In the genomic region with DNA sequence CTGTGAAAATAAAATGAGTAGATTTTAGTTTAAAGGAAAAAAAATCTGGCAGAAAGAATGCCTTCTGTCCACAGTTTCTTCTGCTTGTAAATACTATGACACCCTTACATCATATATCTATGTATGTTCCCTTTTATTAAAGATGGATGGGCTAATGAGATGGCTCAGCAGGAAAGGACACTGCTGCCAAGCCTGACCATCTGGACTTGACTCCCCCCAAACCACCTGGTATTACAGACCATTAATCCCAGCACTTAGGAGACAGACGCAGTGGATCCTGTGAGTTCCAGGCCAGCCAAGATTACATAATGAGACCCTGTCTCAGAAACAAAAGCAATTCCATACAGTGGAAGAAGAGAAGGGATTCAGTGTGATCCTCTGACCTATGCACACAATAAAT, we compare ENCODE assay signal across 18 mouse cellular contexts. TPM values are rescaled to one million over a fixed set of nuclear protein-coding genes. Genes with fewer than 3 reads are reported as not detected.
DNase-seq lines count a peak whose midpoint lies in the region; ATAC-seq and TF ChIP-seq lines count a peak whose summit lies in the region.
"Had no signal": no experiment of that assay in that cellular context is flagged by ENCODE, and none has a peak within 500 bp of the region (broad histone marks: within the 10 kb centered on the region; RNA-seq: fewer than 3 reads in every experiment).

No protein-coding gene starts in this region.

- no peak overlapping the region for H3K4me2 ChIP-seq in midbrain, postnatal 0 days (ENCODE audit: low read depth, low read length, poor library complexity, severe bottlenecking)
- H3K4me2 ChIP-seq: heart, embryonic 15.5 days; limb, embryonic 15.5 days; midbrain, embryonic 11.5 days; neural tube, embryonic 13.5 days had no signal

- no peak for TF ChIP-seq CTCF in midbrain, postnatal 0 days (IDR thresholded peaks at IDR 0.05)

- no peak overlapping the region for H3K27ac ChIP-seq in midbrain, postnatal 0 days (ENCODE audit: low read depth, low read length)
- H3K27ac ChIP-seq in midbrain, embryonic 10.5 days (replicated peaks), result no peak overlapping the region
- H3K27ac ChIP-seq: forebrain, embryonic 10.5 days; heart, embryonic 15.5 days; limb, embryonic 15.5 days; liver, embryonic 15.5 days; macrophage; neural tube, embryonic 13.5 days had no signal

- WGBS in midbrain, postnatal 0 days, result 46% methylated on average over 1 of the region's 1 CpGs
- WGBS in midbrain, embryonic 10.5 days, result 93% methylated on average over 1 of the region's 1 CpGs

- H3K9ac ChIP-seq in midbrain, postnatal 0 days (replicated peaks; ENCODE audit: low read length, poor library complexity, severe bottlenecking), result no peak overlapping the region
- H3K9ac ChIP-seq: heart, embryonic 15.5 days; limb, embryonic 15.5 days; liver, embryonic 15.5 days; neural tube, embryonic 13.5 days had no signal

- peak; percentile 63 for DNase-seq in midbrain, postnatal 0 days (ENCODE audit: low spot score)
- DNase-seq in midbrain, embryonic 10.5 days (ENCODE audit: low spot score), result no peak
- DNase-seq in cerebellum, adult 18-20 months, result peak; percentile 71 to 72
- peak; percentile 81 to 83 for DNase-seq in cerebellum, postnatal 25 days
- no peak for DNase-seq in spleen, postnatal 14 days (ENCODE audit: low spot score in 2 of 2)
- no peak for DNase-seq in kidney, adult 18-20 months
- DNase-seq in adrenal gland, postnatal 10 days, result no peak
- DNase-seq: adrenal gland, adult 2 months; gastrocnemius, postnatal 14 days; right cerebral cortex, postnatal 14 days had no signal

- no peaks in the 10 kb centered on the region for H3K27me3 ChIP-seq in midbrain, postnatal 0 days (ENCODE audit: insufficient read depth, low read length)
- no peaks in the 10 kb centered on the region for H3K27me3 ChIP-seq in midbrain, embryonic 10.5 days (ENCODE audit: low read depth, poor library complexity, severe bottlenecking)
- H3K27me3 ChIP-seq: heart, embryonic 15.5 days; limb, embryonic 15.5 days; liver, embryonic 15.5 days; neural tube, embryonic 13.5 days had no signal

- peaks cover 4% of the 10 kb centered on the region; the same call in 1 of the 2 replicates for H3K4me1 ChIP-seq in midbrain, postnatal 0 days (ENCODE audit: insufficient read depth, low read length)
- peaks cover 45% of the 10 kb centered on the region for H3K4me1 ChIP-seq in midbrain, embryonic 10.5 days

- ATAC-seq in midbrain, postnatal 0 days (ENCODE audit: low FRiP score), result no peak
- ATAC-seq: intestine, postnatal 0 days had no signal

- H3K4me3 ChIP-seq in midbrain, postnatal 0 days (ENCODE audit: low read depth, low read length), result no peak overlapping the region
- H3K4me3 ChIP-seq in midbrain, embryonic 10.5 days, result no peak overlapping the region
- H3K4me3 ChIP-seq: forebrain, embryonic 10.5 days; heart, embryonic 15.5 days; limb, embryonic 15.5 days; liver, embryonic 15.5 days; neural tube, embryonic 13.5 days had no signal

- H3K36me3 ChIP-seq in midbrain, postnatal 0 days (ENCODE audit: insufficient read depth, low read length), result peaks cover 9% of the 10 kb centered on the region; the same call in 1 of the 2 replicates
- peaks cover 41% of the 10 kb centered on the region for H3K36me3 ChIP-seq in midbrain, embryonic 10.5 days

- H3K9me3 ChIP-seq in midbrain, postnatal 0 days (ENCODE audit: low read length), result no peaks in the 10 kb centered on the region
- H3K9me3 ChIP-seq in midbrain, embryonic 10.5 days (replicated peaks), result no peaks in the 10 kb centered on the region; the same call in 1 of the 2 replicates
- H3K9me3 ChIP-seq: heart, embryonic 15.5 days; limb, embryonic 15.5 days; liver, embryonic 15.5 days had no signal

RNA-seq across cellular contexts. Expression of gene Gm28048, which starts 3.2 kb away (rescaled TPM):
- 2.5 TPM in 1 of 2 replicates, not detected in the other for total RNA-seq in midbrain, postnatal 0 days (2014; rRNA removed)
- 2.7 and 3.3 TPM in 2 replicates for polyA plus RNA-seq in midbrain, postnatal 0 days (2015; fragmentation: Nextera tagmentation; extraction: Ambion mirVana)
- 3.0 and 3.2 TPM in 2 replicates for polyA plus RNA-seq in midbrain, embryonic 10.5 days (2016; fragmentation: Nextera tagmentation; extraction: Ambion mirVana)
- 10 to 100 TPM; 27.1 to 33.0 TPM for total RNA-seq in adrenal gland, postnatal 10 days (2021)
- polyA plus RNA-seq: adrenal gland, adult 2 months had no signal

RNA-seq across cellular contexts. Expression of gene Commd1, which starts 3.5 kb away (rescaled TPM):
- 20.3 and 23.5 TPM in 2 replicates for total RNA-seq in midbrain, postnatal 0 days (2014; rRNA removed)
- polyA plus RNA-seq in midbrain, postnatal 0 days (2015; fragmentation: Nextera tagmentation; extraction: Ambion mirVana), result 218 and 221 TPM in 2 replicates
- polyA plus RNA-seq in midbrain, embryonic 10.5 days (2016; fragmentation: Nextera tagmentation; extraction: Ambion mirVana), result 385 and 427 TPM in 2 replicates
- 100 to 1,000 TPM; 128 to 134 TPM for total RNA-seq in adrenal gland, postnatal 10 days (2021)

RNA-seq across cellular contexts. Expression of gene Zrsr1, which starts 6.9 kb away (rescaled TPM):
- 21.2 and 23.6 TPM in 2 replicates for total RNA-seq in midbrain, postnatal 0 days (2014; rRNA removed)
- 7.1 and 8.4 TPM in 2 replicates for polyA plus RNA-seq in midbrain, postnatal 0 days (2015; fragmentation: Nextera tagmentation; extraction: Ambion mirVana)
- 2.9 and 3.2 TPM in 2 replicates for polyA plus RNA-seq in midbrain, embryonic 10.5 days (2016; fragmentation: Nextera tagmentation; extraction: Ambion mirVana)
- 10 to 100 TPM; 15.3 to 18.9 TPM for total RNA-seq in adrenal gland, postnatal 10 days (2021)

RNA-seq across cellular contexts. Expression of gene Cct4, which starts 11.6 kb away (rescaled TPM):
- total RNA-seq in midbrain, postnatal 0 days (2014; rRNA removed), result 139 and 213 TPM in 2 replicates
- 227 and 230 TPM in 2 replicates for polyA plus RNA-seq in midbrain, postnatal 0 days (2015; fragmentation: Nextera tagmentation; extraction: Ambion mirVana)
- polyA plus RNA-seq in midbrain, embryonic 10.5 days (2016; fragmentation: Nextera tagmentation; extraction: Ambion mirVana), result 396 and 436 TPM in 2 replicates
- 100 to 1,000 TPM; 175 to 185 TPM for total RNA-seq in adrenal gland, postnatal 10 days (2021)

RNA-seq across cellular contexts. Expression of gene Fam161a, which starts 28.6 kb away (rescaled TPM):
- total RNA-seq in midbrain, postnatal 0 days (2014; rRNA removed), result 4.6 and 5.4 TPM in 2 replicates
- polyA plus RNA-seq in midbrain, postnatal 0 days (2015; fragmentation: Nextera tagmentation; extraction: Ambion mirVana), result 4.2 and 6.1 TPM in 2 replicates
- 1.6 and 3.1 TPM in 2 replicates for polyA plus RNA-seq in midbrain, embryonic 10.5 days (2016; fragmentation: Nextera tagmentation; extraction: Ambion mirVana)
- total RNA-seq in adrenal gland, postnatal 10 days (2021), result 10 to 100 TPM; 16.2 to 28.9 TPM

Comparison
In these comparisons a context has a peak if more than half of its experiments do, and no peak if none do; other contexts are left out.
1. DNase-seq: peak in midbrain, postnatal 0 days (single experiment), cerebellum, adult 18-20 months (2 of 2) and cerebellum, postnatal 25 days (2 of 2); none in midbrain, embryonic 10.5 days (single experiment), spleen, postnatal 14 days (0 of 2), kidney, adult 18-20 months (single experiment) and adrenal gland, postnatal 10 days (single experiment).